Mouse (Mus musculus) heart, embryonic 11.5 days (tissue): ENCODE results near the gene Smagp. TPM values are rescaled to one million over a fixed set of nuclear protein-coding genes. Genes with fewer than 3 reads are reported as not detected.
"Not testable (repeated sequence)": the region's sequence is repeated elsewhere in the genome, so short reads cannot be mapped to it uniquely, and the experiment has no call there.

Experiments used
- ATAC-seq: fragments of 200-750 bp; cut with Nextera tagmentation; replicated peaks from 2 replicates; pipeline ENCODE4 v1.8.0; 2017; ENCODE audit warnings: moderate library complexity; ENCODE audit not compliant: insufficient number of reproducible peaks, low FRiP score, low TSS enrichment
- H3K27ac ChIP-seq: fragments of 300-500 bp; sonication (generic); 2 replicates; pipeline ENCODE4 v1.5.1; 2014; ENCODE audit warnings: mild to moderate bottlenecking, low read depth, low read length
- H3K27me3 ChIP-seq: fragments of 300-500 bp; sonication (generic); 2 replicates; pipeline ENCODE4 v1.6.1; 2014; ENCODE audit warnings: mild to moderate bottlenecking, low read length, mixed read lengths; ENCODE audit not compliant: control insufficient read depth, insufficient read depth
- H3K36me3 ChIP-seq: fragments of 300-500 bp; sonication (generic); 2 replicates; pipeline ENCODE4 v1.6.1; 2014; ENCODE audit warnings: mild to moderate bottlenecking, low read length, moderate library complexity, mixed read lengths; ENCODE audit not compliant: control insufficient read depth, insufficient read depth
- H3K4me1 ChIP-seq: fragments of 300-500 bp; sonication (generic); 2 replicates; pipeline ENCODE4 v1.6.1; 2014; ENCODE audit warnings: low read length; ENCODE audit not compliant: control insufficient read depth, insufficient read depth
- H3K4me2 ChIP-seq: fragments of 300-500 bp; sonication (generic); 2 replicates; pipeline ENCODE4 v1.6.1; 2014; ENCODE audit warnings: mild to moderate bottlenecking, moderate library complexity
- H3K4me3 ChIP-seq: fragments of 300-500 bp; sonication (generic); 2 replicates; pipeline ENCODE4 v1.5.1; 2014; ENCODE audit warnings: low read depth, low read length
- H3K9ac ChIP-seq: fragments of 300-500 bp; sonication (generic); 2 replicates; pipeline ENCODE4 v1.6.1; 2014; ENCODE audit warnings: mild to moderate bottlenecking, low read depth, low read length, moderate library complexity
- H3K9me3 ChIP-seq: fragments of 300-500 bp; sonication (generic); replicated peaks from 2 replicates; pipeline ENCODE4 v1.6.1; 2016; ENCODE audit warnings: low read length; ENCODE audit not compliant: control insufficient read depth
- WGBS: fragments of 180-500 bp; shearing (Covaris S2); extraction: QIAGEN DNeasy Blood & Tissue Kit; methylation state at CpG from one replicate; pipeline ENCODE4 v1.1.7; 2014; ENCODE audit not compliant: insufficient replicate concordance; 5-methylcytosine and 5-hydroxymethylcytosine counted together
- polyA plus RNA-seq: library from polyadenylated mRNA; unstranded; fragments of >200 nt; fragmentation: Nextera tagmentation; extraction: Ambion mirVana; gene quantifications from 2 replicates; pipeline ENCODE4 v1.2.1, GENCODE M21; 2014

Smagp gene
- polyA plus RNA-seq, 1 experiment from 2014 or later: 12.2 TPM

DNA sequence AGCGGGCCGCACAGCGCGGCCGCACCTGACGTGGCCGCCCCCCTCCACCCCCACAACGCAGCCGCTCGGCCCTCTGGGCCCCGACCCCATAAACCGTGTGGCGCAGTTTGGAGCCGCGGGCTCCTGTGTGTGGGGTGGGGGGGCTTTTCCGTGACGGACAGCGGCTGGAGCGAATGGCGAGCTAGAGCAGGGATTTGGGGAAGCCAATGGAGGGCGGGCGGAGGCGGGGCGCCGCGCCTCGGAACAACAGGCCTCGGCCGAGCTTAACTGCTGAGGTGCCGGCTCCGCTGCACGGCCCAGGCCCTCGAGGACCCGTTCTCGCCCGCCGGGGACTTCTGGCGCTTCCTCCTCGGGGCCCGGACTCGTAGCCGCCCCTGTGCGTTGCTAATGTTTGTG lies 20.9 kb downstream of the Smagp start:
- Histone ChIP-seq H3K27ac (peak overlapping the region; percentile 97), H3K9me3 (no peaks in the 10 kb centered on the region), H3K27me3 (no peaks in the 10 kb centered on the region), H3K4me3 (peak overlapping the region; percentile 98), H3K4me2 (peak overlapping the region; percentile 81), H3K9ac (peak overlapping the region; percentile 98), H3K4me1 (peaks cover 15% of the 10 kb centered on the region), H3K36me3 (peaks cover 20% of the 10 kb centered on the region)
- WGBS: under 1% methylated on average over 36 of the region's 43 CpGs
- ATAC-seq: peak; percentile 78

DNA sequence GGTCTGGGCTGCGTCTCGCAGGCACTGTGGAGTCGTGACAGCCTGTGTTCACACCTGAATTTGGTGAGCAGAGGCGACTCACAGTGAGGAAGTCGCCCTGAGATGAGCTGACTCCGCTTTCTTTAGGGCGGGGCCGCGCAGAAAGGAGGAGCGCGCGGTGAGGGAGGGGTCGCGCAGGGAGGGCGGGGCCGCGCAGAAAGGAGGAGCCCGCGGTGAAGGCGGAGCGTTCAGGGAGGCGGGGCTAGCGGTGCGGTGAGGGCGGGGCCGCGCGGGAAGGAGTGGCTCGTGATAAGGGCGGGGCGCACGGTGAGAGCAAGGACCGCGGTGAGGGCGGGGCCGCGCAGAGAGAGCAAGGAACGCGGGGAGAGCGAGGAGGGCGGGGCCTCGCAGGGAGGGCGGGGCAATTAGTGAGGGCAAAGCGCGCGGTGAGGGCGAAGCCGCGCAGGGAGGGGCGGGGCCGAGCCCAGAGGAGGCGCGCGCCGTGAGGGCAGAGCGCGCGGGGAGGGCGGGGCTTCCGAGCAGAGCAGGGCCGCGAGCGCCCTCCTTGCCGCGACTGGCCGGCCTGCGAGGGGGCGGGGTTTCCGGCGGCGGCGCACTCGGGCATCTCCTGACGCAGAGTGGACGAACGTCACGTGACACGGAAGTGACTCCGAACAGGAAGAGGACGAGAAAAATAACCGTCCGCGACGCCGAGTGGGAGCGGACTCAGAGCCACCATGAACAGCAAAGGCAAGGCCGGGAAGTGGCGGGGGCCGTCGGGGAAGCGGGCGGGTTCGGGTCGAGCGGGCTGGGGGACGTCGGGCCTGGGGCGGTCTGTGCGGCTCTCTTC lies 21.5 kb downstream of the Smagp start, which contains the start of gene Dazap2:
Gene Dazap2 (plus strand): TSS at position 354 of the 829 bp plus-strand sequence.
- no peaks in the 10 kb centered on the region for H3K9me3 ChIP-seq
- peak within 1 kb of the TSS; percentile 98 for H3K9ac ChIP-seq
- peak; percentile 87 for ATAC-seq
- H3K27me3 ChIP-seq: no peaks in the 10 kb centered on the region
- peaks cover 15% of the 10 kb centered on the region for H3K4me1 ChIP-seq
- WGBS: under 1% methylated on average over 77 of the region's 99 CpGs
- peak within 1 kb of the TSS; percentile 97 for H3K27ac ChIP-seq
- H3K4me3 ChIP-seq: peak within 1 kb of the TSS; percentile 98
- peak within 1 kb of the TSS; percentile 81 for H3K4me2 ChIP-seq
- peaks cover 18% of the 10 kb centered on the region for H3K36me3 ChIP-seq

DNA sequence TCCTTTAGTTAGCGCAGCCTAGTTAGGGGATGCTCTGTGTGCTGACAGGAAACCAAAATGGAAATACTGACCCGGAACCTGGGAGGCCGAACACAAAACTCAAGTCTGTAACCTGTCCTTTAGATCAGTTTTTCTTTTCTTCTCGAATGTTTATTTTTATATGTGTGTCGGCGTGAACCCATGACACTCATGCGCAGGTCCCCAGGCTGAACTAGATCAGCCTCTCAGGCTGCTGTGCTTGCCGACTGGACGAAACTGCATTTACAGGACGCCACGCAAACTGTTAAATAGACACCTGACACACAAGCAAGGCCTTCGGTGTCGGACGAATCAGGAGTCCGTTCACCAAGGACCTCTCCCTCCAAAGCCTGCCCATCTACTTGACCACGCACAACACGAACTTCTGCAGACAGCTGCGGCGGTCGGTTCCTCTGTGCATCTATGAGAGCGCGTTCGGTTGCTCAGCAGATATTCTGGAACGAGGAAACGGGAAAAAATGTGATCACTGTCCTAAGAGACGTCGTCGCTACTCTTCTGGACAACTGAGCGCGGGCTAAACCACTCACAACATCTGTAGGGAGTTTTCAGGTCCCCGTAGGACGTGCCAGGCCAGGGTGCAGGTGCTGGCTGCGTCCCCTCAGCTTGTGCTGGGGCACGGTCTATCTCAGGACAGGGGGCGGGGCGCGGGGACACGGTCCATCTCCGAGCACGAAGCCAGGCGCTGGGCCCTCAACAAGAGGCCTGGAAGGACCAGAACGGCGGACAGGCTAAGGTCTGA lies 22.3 kb downstream of the Smagp start:
- peaks cover 15% of the 10 kb centered on the region for H3K4me1 ChIP-seq
- WGBS: 10% methylated on average over 43 of the region's 43 CpGs
- H3K4me3 ChIP-seq: peak overlapping the region; percentile 98
- H3K9ac ChIP-seq: peak overlapping the region; percentile 74
- H3K27ac ChIP-seq: peak overlapping the region; percentile 76
- H3K4me2 ChIP-seq: peak overlapping the region; percentile 81
- ATAC-seq: peak; percentile 49
- peaks cover 3% of the 10 kb centered on the region; the same call in 1 of the 2 replicates for H3K27me3 ChIP-seq
- H3K9me3 ChIP-seq: no peaks in the 10 kb centered on the region
- H3K36me3 ChIP-seq: peaks cover 18% of the 10 kb centered on the region

DNA sequence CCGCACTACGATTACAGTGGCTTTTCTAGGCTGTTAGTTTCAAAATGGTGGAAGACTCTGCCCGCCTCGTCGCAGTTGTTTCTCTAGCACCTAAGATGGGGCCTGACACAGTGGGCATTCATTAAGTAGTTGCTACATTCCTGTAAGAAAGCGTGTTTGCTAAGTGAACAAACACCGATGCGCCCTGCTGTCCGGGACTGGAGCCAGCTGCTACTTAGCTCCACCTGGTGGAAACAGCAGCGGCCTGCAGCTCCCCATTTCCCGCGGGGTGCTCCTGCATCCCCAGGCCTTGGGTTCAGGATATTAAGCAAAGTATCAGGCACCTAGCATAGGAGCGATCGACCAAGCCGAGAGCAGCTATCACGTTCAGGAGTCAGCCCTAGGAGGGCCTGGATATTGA lies 23.2 kb downstream of the Smagp start:
- Histone ChIP-seq H3K4me3 (peak overlapping the region; percentile 17; the same call in 1 of the 2 replicates), H3K36me3 (peaks cover 11% of the 10 kb centered on the region), H3K4me1 (peaks cover 15% of the 10 kb centered on the region), H3K27me3 (peaks cover 4% of the 10 kb centered on the region; the same call in 1 of the 2 replicates), H3K9me3 (no peaks in the 10 kb centered on the region), H3K9ac (no peak overlapping the region), H3K27ac (no peak overlapping the region), H3K4me2 (peak overlapping the region; percentile 59)
- 7% methylated on average over 16 of the region's 16 CpGs for WGBS
- no peak for ATAC-seq

DNA sequence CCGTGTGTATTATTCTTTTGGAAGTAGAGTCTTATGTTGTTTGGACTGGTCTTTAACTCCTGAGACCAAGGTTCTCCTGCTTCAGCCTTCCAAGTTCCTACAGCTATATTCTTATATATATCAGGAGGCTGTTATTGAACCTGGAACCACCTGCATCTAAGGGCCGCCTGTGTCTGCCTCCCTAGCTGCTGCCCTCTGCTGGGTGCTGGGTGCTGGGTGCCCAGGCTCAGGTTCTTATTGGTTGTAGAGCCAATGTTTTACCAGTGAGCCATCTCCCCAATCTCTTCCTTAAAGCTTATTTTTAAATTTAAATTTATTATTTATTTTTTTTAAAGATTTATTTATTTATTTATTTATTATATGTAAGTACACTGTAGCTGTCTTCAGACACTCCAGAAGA lies 24.3 kb downstream of the Smagp start:
- H3K4me3 ChIP-seq: no peak overlapping the region
- H3K9ac ChIP-seq: no peak overlapping the region
- H3K27me3 ChIP-seq: peaks cover 4% of the 10 kb centered on the region; the same call in 1 of the 2 replicates
- no peak overlapping the region for H3K27ac ChIP-seq
- 65% methylated on average over 2 of the region's 2 CpGs for WGBS
- H3K4me1 ChIP-seq: peaks cover 15% of the 10 kb centered on the region
- no peaks in the 10 kb centered on the region for H3K9me3 ChIP-seq
- H3K4me2 ChIP-seq: no peak overlapping the region
- no peak for ATAC-seq
- H3K36me3 ChIP-seq: peaks cover under 1% of the 10 kb centered on the region; the same call in 1 of the 2 replicates

DNA sequence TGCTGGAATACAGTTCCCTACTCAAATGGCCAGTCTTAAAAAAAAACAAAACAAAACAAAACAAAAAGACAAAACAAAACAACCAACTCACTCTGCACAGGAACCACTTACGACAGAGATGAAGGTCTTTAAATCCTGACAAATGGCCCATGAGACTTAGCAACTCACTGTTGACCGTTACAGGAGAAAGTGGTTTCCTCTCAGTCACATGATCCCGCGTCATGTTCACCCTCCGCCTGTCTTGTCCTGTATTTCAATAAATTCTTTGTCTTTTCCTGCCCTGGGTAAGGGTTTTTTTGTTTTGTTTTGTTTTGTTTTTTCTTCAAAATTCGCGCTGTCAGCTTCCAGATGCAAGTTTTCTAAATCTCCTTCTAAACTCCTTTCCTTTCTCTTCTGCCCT lies 24.8 kb downstream of the Smagp start:
- WGBS: 70% methylated on average over 7 of the region's 7 CpGs

DNA sequence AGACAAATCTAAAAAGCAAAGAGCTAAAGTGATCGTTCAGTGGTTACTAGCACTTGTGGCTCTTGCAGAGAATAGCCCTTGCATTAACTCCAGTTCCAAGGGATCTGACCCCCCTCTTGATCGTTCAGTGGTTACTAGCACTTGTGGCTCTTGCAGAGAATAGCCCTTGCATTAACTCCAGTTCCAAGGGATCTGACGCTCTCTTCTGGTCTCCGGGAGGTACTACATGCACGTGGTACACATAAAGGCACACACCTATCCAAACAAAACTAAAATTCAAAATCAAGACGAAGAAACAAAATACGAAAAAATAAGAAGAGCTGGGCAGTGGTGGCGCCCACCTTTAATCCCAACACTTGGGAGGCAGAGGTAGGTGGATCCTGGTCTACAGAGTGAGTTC lies 30.1 kb downstream of the Smagp start:
- not testable (repeated sequence) for H3K27ac ChIP-seq, H3K4me3 ChIP-seq, ATAC-seq, H3K4me2 ChIP-seq, H3K9me3 ChIP-seq, H3K9ac ChIP-seq, H3K36me3 ChIP-seq, H3K4me1 ChIP-seq
- peaks cover 18% of the 10 kb centered on the region for H3K27me3 ChIP-seq
- WGBS: 80% methylated on average over 8 of the region's 8 CpGs

More for the DNA sequence above, 24.8 kb downstream of the Smagp start:
- Histone ChIP-seq H3K27ac (no peak overlapping the region), H3K27me3 (peaks cover 4% of the 10 kb centered on the region; the same call in 1 of the 2 replicates), H3K9me3 (no peaks in the 10 kb centered on the region), H3K4me1 (peaks cover 15% of the 10 kb centered on the region), H3K36me3 (no peaks in the 10 kb centered on the region), H3K4me2 (no peak overlapping the region), H3K9ac (no peak overlapping the region), H3K4me3 (no peak overlapping the region)
- ATAC-seq: no peak

DNA sequence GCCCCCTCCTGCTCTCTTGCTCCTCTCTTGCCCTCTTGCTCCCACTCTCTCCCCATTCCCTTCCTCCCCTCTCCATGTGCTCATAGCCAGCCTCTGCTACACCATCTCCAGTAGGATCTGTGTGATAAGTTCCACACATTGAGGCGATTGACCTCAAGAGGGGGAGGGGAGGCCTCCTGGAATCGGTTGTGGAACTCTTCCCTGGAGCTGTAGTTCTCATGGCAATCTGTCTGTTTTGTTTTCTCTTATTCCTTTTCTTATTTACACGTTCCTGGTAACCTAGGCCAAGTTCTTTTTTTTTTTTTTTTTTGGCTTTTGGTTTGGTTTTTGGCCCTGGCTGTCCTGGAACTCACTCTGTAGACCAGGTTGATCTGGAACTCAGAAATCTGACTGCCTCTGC lies 35.1 kb downstream of the Smagp start:
- H3K9me3 ChIP-seq: no peaks in the 10 kb centered on the region
- H3K36me3 ChIP-seq: no peaks in the 10 kb centered on the region
- no peak overlapping the region for H3K4me2 ChIP-seq
- peaks cover 38% of the 10 kb centered on the region for H3K27me3 ChIP-seq
- 44% methylated on average over 3 of the region's 3 CpGs for WGBS
- H3K27ac ChIP-seq: no peak overlapping the region
- ATAC-seq: no peak
- H3K4me3 ChIP-seq: no peak overlapping the region
- H3K4me1 ChIP-seq: peaks cover 11% of the 10 kb centered on the region
- no peak overlapping the region for H3K9ac ChIP-seq
